Mouse (Mus musculus) adrenal gland, adult 8-10 months (tissue): ENCODE measurements around the gene Btk. TPM values are rescaled to one million over a fixed set of nuclear protein-coding genes. Genes with fewer than 3 reads are reported as not detected.

ENCODE experiments used
- DNase-seq: peaks from one replicate; pipeline ENCODE4 v3.0.0; 2022
- total RNA-seq, 4 experiments: library from RNA; stranded (reverse); gene quantifications; 2 replicates each; pipeline ENCODE4 v1.2.4; 2022

Btk gene
- total RNA-seq, result 1 to 10 TPM; 1.5 to 3.4 (median 1.8) TPM

GRCm38 (mm10) chrX:134582888-134583669 lies at the start of gene Btk:
Btk (minus strand) TSS chrX:134583570.
- no peak for DNase-seq

- no peak for DNase-seq
Observed at GRCm38 (mm10) chrX:134632710-134633109, 49.3 kb upstream of the Btk start.

GRCm38 (mm10) chrX:134628200-134628599 lies 44.8 kb upstream of the Btk start:
- DNase-seq, result no peak

- DNase-seq, result no peak
Observed at GRCm38 (mm10) chrX:134623350-134623749, 40.0 kb upstream of the Btk start.

- DNase-seq, result no peak
Observed at GRCm38 (mm10) chrX:134621685-134622084, 38.3 kb upstream of the Btk start.

- DNase-seq, result no peak
Observed at GRCm38 (mm10) chrX:134620254-134620865, 37.0 kb upstream of the Btk start.

- DNase-seq, result no peak
Observed at GRCm38 (mm10) chrX:134619695-134620094, 36.3 kb upstream of the Btk start.

GRCm38 (mm10) chrX:134614306-134614705 lies 30.9 kb upstream of the Btk start:
- DNase-seq, result no peak

- peak; percentile 20 for DNase-seq
Observed at GRCm38 (mm10) chrX:134612285-134612959, 29.1 kb upstream of the Btk start.

GRCm38 (mm10) chrX:134610984-134611383 lies 27.6 kb upstream of the Btk start:
- DNase-seq, result no peak

- no peak for DNase-seq
Observed at GRCm38 (mm10) chrX:134609472-134609871, 26.1 kb upstream of the Btk start.

- no peak for DNase-seq
Observed at GRCm38 (mm10) chrX:134601380-134602120, 18.2 kb upstream of the Btk start.

GRCm38 (mm10) chrX:134600659-134601379 lies 17.4 kb upstream of the Btk start, which contains the start of the genes Gla and Hnrnph2:
Gla (minus strand) TSS chrX:134601125.
Hnrnph2 (plus strand) TSS chrX:134601179.
- DNase-seq, result peak; percentile 89

- no peak for DNase-seq
Observed at GRCm38 (mm10) chrX:134599922-134600565, 16.7 kb upstream of the Btk start.

GRCm38 (mm10) chrX:134589836-134590235 lies 6.5 kb upstream of the Btk start:
- no peak for DNase-seq

- no peak for DNase-seq
Observed at GRCm38 (mm10) chrX:134588997-134589396, 5.6 kb upstream of the Btk start.

GRCm38 (mm10) chrX:134588261-134588660 lies 4.9 kb upstream of the Btk start:
- no peak for DNase-seq

GRCm38 (mm10) chrX:134586447-134586846 lies 3.1 kb upstream of the Btk start:
- DNase-seq, result no peak

GRCm38 (mm10) chrX:134585103-134586002 lies 2.0 kb upstream of the Btk start, which contains the start of gene Rpl36a:
Rpl36a (plus strand) TSS chrX:134585654.
- DNase-seq, result peak; percentile 84

GRCm38 (mm10) chrX:134582270-134582669 lies 1.1 kb downstream of the Btk start:
- DNase-seq, result no peak
